Mouse (Mus musculus) adrenal gland, postnatal 4 days (tissue): ENCODE results near the gene Med11. TPM values are rescaled to one million over a fixed set of nuclear protein-coding genes. Genes with fewer than 3 reads are reported as not detected.
"Not testable (repeated sequence)": the region's sequence is repeated elsewhere in the genome, so short reads cannot be mapped to it uniquely, and the experiment has no call there.

Experiments
- DNase-seq, 2 experiments: peaks; one replicate each; pipeline ENCODE4 v3.0.0; 2021 to 2022; ENCODE audit warnings: low spot score in 2 of 2, mixed read lengths in 2 of 2
- total RNA-seq, 2 experiments: library from RNA; stranded (reverse); gene quantifications; 2 replicates each; pipeline ENCODE4 v1.2.3; 2021

Gene Med11
- total RNA-seq, 2 experiments from 2014 or later: 17.3 to 18.6 TPM

DNA sequence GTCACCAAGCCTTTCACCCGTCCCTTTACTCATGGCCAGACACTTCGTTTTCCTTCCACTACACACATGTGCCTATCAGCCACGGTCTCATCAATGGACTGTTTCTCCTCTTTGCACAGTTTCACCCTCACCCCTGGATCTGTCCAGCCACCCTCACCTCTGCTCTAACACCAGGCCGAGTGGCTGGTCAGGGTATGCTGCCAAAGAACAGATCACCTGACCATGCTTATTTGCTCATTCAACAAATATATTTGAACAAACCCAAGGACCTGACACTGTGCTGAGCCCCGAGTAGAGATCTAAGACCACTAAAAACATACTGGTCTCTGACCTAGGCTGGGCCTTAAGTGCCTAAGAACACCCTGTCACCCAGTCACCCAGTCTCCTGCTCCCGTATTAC lies 7.1 kb upstream of the Med11 start:
- DNase-seq: no peak

DNA sequence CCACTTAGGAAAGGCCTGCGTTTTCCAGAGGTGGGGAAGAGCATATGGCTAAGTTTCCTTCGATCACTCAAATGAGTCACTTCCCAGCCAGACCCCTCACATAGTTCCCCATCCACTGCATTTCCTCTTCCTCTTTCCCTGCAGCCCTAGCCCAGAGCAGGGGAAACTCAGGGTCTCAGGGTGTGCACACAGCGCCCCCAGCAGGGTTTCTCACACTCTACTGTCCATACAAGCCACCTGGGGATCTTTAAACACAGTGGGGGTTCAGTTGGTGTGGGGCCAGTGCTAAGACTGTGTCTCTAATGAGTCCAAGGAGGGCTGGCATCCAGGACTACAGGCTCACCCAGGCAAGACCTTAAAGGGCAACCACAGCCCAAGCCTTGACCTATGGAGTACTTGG lies 5.0 kb upstream of the Med11 start:
- no peak for DNase-seq

DNA sequence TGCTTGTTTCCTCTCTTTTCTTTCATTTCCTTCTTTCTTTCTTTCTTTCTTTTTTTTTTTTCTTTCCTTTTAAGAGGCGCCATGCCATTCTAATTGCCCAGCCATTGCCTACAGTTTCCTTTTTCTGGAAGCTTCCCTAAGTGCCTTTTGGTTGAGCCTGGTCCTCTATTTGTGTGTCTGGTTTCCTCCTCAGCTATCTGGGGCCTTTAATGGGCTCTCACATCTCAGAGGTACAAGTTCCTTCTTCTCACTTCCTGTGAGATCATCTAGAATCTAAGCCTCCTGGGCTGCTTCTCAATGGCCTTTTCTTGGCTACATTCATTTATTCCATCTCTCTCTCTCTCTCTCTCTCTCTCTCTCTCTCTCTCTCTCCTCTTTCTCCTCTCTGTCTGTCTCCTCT lies 4.3 kb upstream of the Med11 start:
- no peak for DNase-seq

DNA sequence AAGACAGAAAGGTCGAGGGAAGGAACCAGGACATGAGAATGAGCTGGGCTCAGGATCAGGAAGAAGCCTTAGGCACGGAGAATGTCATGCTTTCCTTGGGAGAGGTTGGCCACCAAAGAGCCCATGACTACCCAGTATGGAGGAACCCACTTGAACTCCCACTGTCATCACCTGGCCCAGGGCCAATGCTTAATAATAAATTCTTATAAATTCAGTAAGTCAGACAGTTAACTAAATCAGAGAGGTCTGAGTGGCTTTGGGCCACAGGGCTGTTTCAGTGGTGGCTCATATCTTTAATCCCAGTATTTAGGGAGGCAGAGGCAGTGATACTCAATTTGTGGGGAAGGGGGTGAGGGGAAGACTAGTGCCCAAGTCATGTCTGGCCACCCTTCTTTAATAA lies 793 bp upstream of the Med11 start:
- DNase-seq: no peak

DNA sequence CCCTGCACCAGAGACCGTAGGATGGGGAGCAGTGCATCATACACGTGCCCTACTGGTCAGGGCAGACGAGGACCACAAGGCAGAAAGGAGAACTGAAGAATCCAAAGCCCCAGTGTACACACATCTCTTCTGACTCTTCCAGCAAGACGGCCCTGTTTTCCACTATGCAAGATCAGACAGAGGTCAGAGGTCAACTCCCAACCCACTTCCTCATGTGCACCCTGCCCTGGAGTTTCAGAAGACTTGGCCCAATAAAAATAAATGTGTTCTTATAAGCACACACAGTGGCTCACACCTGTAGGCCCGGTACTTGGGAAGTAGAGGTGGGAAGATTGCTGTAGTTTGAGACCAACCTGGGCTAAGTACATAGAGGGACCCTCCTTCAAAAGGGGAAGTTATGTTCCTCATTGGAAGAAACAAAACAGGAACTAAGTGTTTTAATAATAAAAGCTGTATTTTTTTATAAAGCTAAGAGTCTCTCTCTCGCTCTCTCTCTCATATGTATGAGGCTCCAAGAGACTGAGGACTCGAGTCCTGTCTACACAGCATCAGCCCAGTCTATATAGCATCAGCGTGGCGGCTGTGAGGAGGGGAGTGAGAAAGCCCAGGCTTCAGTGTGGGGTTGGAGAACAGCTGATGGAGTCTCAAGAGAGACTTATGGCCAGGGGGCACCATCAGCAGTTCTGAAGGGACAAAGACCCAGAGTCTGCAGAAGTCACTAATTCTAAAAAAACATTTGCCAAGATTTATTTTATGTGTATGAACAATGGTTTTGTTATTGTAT lies 1.7 kb downstream of the Med11 start:
- no peak for DNase-seq

DNA sequence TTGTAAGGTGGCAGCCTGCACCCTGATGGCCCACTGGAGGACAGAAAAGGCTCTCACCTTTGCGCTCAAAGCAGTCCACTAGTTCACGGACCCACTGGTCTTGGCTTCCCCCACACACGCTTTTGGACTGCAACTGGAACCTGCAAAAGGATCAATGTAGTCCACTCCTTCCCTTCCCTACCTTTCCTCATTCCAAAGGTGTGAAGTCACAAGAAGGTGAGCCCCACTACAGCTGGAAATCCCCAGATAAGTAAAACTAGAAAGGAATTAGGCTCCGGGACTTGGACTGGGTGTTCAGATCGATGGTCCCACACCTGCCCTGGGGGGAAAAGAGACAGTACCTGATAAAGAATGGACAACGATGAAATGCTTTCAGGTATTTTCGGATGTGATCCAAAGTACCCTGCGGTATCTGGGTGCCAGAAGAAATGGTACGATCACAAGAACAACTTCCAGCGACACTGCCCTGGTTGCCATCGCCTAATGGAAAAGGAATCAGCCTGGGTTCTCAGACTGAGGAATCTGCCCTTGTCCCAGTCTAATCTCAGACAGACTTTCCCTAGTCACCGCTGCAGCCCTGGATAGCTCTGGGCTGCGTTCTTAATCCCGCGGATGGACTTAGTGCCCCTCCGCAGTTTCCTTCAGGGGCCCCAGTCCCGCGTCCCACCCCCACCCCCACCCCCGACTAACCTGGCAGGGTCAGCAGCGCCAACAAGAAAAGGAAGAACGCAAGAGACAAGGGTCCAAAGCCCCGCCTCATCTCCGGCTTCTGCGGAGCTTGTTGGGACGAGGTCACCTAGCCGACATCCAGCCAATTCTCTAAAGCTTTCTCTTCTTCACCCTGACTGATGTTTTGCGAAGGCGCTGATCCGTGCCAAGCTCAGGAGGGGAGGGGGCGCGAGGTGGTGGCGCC lies 7.2 kb downstream of the Med11 start, which contains the start of gene Zmynd15:
TSS of gene Zmynd15 (plus strand) at position 746 of the 913 bp plus-strand sequence.
- no peak for DNase-seq

DNA sequence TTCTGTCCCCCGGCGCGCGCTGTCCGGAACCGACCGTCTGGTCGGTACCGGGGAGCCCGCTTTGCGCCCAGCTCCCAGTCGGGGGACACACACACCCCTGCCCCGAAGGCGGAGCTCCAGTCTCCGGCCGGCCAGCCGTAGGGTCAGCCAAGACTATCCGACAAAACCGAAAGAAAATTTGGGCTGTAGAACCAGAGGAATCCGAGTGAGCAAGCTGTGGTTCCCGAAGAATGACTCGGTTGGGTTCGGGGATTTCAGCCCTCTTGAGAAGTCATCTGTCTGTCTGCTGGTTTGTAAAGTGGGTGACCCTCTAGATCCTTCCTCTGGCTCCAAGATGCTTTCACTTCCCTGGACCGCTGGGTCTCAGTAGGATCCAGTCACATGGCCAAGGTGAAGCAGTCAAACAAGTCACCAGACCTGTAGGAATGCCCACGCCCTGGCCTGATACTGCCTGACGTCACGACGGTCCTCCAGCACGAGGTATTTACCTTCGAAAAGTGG lies 7.9 kb downstream of the Med11 start, which contains the start of gene Cxcl16:
TSS of gene Cxcl16 (minus strand) at position 384 of the 501 bp plus-strand sequence.
- no peak for DNase-seq

DNA sequence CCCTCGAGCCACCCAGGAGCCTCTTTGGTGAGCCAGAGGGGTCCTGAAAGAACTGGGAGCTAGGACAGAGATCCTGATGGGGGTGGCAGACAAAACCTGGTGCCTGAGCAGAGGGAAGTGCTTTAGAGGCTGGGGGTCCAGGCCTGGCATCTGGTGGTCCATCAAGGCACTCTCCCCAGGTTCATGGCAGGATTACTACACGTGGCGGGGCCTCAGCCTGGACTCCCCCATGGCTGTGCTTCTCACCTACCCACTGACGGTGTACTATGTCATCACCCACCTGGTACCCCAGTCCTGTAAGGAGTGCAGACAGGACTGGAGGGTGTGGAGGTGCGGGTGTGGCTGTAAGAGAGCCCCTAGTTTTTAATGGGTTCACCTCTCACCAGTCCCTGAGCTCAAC lies 12.3 kb downstream of the Med11 start:
- DNase-seq: no peak

DNA sequence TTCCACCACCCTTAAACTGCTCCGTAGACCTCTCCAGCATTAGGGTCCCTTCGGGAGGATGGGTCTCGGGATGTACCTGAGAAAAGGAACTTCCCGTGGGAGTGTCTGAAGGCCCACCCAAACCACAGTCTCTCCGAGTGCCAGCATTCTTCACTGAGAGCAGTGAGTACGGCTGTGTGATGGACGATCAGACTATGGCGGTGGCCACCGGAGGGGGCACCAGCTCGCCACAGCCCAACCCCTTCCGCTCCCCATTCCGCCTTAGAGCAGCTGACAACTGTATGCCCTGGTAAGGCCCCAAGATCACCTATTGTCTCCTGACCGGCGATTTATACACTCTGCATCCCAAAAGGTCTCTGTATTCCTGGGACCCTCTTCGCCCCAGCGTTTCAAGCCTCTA lies 13.5 kb downstream of the Med11 start:
- DNase-seq: no peak

DNA sequence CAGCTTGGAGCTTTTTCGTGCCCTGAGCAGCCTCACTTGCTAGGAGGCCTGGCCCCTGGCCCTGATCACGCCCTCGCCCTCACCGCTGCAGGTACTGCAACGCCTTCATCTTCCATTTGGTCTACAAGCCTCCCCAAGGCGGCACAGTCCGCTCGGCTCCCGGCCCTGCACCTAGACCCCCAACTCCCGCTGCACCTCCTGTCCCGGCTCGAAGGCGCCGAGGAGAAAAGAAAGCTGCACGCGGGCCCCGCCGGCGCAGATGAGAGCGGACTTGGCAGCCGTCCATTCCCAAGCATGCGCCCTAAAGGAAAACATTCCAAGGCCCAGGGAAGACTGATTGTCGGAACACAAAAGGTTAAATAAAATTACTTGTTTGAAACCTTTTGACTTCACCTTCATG lies 14.1 kb downstream of the Med11 start:
- DNase-seq: no peak

DNA sequence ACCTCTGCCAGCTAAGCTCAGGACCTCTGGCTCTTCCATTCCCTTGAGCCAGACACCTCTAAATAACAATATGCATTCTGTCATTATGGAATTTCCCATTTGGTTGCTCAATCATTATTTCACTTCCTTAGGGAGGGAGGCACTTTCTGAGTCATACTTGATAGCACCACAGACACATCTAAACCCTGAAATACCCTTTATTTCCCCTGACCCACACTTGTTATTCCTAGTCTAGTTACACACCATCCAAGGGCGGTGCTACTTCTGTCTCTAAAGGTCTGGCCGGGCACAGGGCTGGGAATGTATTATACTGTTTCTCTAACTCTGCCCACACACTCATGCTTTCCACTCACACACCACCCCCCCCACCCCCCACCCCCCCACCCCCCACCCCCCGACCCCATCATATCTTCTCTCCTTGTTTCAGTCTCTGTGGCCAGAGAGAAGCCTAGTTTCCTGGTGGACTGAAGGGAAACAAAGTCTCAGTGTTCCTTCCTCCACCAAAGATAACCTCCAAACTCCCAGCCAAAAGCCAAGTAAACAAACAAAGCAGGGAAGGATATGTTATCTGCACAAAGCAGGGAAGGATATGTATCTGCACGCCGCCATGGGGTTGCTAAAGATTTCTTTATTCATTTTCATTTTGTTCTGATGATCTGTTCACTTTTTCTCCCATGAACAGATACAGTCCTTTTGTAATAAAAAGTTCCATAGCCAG lies 16.3 kb downstream of the Med11 start:
- no peak for DNase-seq

DNA sequence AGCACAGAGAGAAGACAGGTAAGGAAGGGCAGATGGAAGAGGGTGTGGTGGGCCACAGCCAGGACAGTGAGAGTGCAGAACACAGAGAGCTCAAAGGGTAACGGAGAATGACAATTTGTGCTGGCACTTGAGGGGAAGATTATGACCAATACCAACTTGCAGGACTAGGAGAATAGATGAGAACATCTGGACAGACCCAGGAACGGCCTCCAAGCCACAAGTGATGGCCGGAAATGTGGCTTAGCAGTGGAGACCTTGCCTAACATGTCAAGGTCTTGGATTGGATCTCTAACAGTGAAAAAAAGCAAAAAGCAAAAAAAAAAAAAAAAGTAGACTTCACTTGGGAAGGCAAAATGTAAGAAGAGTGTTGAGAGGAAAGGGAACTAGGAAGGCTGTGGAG lies 18.0 kb downstream of the Med11 start:
- no peak for DNase-seq

DNA sequence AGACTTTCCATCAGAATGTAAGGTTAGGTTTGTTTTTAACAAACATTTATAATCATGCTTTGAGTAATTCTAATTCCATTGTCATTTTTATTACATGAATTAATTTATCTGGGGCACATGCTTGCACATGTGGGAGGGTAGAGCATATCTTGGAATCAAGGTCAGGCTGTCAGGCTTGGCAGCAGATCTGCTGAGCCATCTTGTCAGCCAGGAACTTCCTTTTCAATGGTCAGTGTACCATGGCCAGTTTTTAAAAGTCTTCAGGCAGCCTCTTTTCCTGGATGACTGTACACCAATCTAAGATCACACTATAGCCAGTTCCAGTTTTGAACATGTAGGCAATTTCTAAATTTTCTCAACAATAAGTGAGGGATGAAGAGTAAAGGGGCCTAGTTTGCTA lies 21.0 kb downstream of the Med11 start:
- no peak for DNase-seq

DNA sequence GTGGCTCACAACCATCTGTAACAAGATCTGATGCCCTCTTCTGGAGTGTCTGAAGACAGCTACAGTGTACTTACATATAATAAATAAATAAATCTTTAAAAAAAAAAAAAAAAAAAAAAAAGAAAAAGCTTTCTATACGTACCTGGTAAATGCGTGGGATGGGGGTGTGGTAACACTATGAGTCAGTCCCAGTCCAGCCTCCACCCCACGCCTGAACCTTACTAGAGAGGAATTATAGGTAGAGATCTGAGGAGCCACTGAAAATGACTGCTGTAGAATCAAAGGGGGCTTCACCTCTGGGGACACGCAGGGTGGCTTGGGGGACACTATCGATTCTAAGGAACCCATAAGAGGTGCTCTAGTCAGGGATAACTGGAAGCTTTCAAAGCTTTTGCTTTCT lies 21.6 kb downstream of the Med11 start:
- DNase-seq: not testable (repeated sequence)

DNA sequence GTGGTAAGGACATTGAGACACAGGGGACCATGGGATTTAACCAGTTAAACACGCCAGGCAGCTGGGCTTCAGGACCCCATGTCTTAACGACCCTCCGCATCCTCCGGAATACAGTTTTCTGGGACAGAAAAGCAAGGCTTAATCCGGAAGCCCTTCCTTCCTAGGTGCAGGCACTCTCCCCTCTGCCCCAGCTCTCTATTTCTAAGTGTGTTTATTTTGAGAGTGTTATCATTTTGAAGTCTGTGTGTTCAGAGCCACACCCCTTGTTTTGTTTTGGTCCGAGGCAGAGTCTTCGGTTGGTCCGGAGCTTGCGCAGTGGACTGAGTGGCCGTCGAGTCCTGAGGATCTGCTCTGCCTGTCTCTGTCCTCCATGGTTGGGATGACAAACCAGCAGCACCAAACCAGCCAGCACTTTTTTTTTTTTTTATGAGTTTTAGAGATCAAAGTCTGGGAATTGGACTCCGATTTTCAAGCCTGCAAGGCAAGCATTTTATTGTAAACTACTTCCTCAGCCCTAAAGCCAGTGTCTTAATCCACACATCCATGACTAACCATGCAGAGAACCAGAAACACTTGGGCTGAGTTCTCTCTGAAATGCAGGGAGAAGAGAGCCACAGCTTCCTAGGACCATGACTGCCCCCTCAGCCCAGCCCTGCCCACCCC lies 23.3 kb downstream of the Med11 start:
- DNase-seq: no peak

DNA sequence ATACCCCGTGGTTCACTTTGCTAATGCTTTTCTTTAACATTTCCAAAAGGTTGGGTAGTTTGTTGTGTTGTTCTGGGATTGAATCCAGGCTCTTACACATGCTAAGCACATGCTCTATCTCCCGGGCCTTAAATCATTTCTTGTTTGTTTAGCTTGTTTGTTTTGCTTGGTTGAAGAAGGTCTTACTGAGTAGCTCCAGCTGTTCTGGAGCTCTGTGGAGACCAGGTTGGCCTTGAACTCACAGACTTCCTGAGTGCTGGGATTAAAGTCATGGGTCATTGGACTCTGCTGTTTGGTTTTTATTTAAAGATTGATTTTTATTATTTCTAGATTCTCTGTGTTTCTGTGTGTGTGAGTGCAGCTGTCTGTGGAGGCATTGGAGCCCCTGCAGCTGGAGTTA lies 33.8 kb downstream of the Med11 start:
- no peak for DNase-seq

DNA sequence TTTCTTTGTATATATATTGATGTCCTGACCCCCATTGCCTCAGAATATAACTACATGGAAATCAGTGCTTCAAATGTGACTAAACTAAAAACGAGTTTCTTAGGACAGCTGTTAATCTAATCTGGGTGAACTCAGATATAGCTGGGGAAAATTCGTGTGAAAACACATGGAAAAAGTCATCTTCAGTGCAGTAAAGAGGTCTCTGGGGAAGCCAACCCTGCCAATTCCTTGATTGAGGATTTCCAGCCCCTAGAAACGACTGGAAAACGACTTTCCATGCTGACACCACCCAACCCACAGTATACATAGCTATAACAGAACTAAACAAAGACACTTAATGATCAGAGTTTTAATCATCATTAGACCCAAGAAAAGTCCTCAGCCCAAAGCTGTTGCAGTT lies 36.1 kb downstream of the Med11 start:
- no peak for DNase-seq

DNA sequence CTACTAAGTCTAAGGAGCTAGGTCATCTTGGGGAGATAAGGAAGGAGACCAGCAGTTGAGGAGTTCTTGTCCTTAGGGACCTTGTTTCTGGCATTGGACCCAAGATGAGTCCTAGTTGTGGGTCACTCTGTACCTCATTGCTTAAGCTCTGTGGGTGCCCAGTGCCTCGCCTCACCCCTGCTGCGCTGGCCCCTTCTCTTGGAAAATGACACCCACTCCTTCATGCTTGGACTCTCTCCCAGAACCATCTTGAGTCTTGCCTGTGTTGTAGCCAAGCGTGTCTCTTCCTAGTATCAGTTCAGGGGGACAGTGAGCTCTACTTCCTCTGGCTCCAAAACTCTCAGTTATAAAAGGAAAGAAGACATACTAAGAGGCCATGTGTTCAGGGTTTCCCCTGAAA lies 37.4 kb downstream of the Med11 start:
- no peak for DNase-seq

DNA sequence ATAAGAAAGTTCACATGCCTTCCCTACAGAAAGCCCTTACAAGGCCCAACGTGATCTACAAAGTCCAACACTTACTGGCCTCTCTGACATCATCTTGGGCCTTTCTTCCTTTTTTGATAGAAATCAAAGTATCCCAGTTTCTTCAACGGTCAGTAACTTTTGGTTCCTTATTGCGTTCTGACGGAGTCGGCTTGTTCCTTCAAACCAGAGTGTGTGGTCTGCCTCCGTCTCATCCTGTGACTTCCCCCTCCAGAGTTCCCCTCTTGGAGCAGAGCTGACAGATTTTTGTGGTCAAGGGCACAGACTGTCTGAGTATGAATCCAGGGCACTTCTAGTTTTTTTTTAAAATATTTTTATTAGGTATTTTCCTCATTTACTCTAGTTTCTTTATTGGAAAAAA lies 38.0 kb downstream of the Med11 start:
- DNase-seq: no peak

DNA sequence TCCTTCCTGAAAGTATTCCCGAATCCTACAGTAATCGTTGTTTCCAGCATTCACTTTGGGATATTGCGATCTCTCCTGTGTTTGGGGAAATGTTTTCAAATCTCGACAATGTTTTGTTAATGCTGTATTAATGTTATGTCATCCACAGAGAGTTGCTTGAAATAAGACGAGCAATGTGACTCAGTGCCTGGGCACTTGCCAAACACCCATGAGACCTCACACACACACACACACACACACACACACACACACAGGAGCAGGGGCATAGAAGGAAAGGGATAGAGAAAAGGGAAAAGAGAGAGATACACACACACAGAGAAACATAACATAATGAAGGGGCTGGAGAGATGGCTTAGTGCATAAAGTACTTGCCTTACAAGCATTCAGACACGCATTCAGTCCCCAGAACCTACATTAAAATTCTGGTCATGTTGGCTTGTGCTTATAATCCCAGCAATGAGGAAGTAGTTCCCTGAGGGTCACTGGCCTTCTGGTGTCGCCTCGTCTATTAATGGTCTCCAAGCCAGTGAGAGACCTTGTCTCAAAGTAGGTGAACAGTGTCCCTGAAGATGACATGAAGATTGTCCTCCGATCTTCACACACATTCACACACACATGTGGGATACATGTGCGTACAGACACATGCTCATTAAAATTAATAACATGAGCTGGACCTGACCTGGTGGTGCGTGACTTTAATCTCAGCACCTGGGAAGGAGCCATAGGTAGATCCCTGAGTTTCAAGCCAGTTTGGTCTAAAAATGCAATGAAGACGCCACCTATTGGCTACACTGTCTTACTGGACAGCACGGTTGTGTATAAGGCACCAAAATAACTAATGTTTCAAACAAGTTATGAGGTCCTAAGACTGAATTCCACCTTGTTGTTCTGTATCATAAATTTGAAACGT lies 48.1 kb downstream of the Med11 start:
- no peak for DNase-seq
